Mouse (Mus musculus) forebrain, embryonic 14.5 days (tissue): ENCODE measurements at regions not wholly inside any gene's neighbourhood (a gene's known extent, or its start where the extent isn't known, plus 50 kb on each side); places are given as distances from the start of the nearest gene placed in this dataset.
A peak's percentile ranks its signal among the peaks of the same experiment; 100 is the strongest.
"Not testable (repeated sequence)": the region's sequence is repeated elsewhere in the genome, so short reads cannot be mapped to it uniquely, and the experiment has no call there.

Experiments
- ATAC-seq: fragments of 200-750 bp; cut with Nextera tagmentation; 2 replicates; pipeline ENCODE4 v1.8.0; 2017; ENCODE audit warnings: mild to moderate bottlenecking, moderate library complexity
- DNase-seq: peaks from one replicate; pipeline ENCODE4 v3.0.0-alpha.2; 2015; ENCODE audit warnings: low spot score
- H3K27ac ChIP-seq: fragments of 300-500 bp; sonication (generic); 2 replicates; pipeline ENCODE4 v1.5.1; 2014; ENCODE audit warnings: low read depth, mild to moderate bottlenecking, control low read depth, low read length, moderate library complexity
- H3K27me3 ChIP-seq: fragments of 300-500 bp; sonication (generic); replicated peaks from 2 replicates; pipeline ENCODE4 v1.6.1; 2014; ENCODE audit warnings: low read length, control low read depth, mixed read lengths; ENCODE audit not compliant: control insufficient read depth, insufficient read depth
- H3K36me3 ChIP-seq: fragments of 300-500 bp; sonication (generic); 2 replicates; pipeline ENCODE4 v1.6.1; 2014; ENCODE audit warnings: low read length, control low read depth; ENCODE audit not compliant: control insufficient read depth, insufficient read depth
- H3K4me1 ChIP-seq: fragments of 300-500 bp; sonication (generic); 2 replicates; pipeline ENCODE4 v1.6.1; 2014; ENCODE audit warnings: antibody characterized with exemption, low read length, control low read depth; ENCODE audit not compliant: control insufficient read depth, insufficient read depth
- H3K4me2 ChIP-seq: fragments of 300-500 bp; sonication (generic); 2 replicates; pipeline ENCODE4 v1.6.1; 2014; ENCODE audit warnings: mild to moderate bottlenecking, control low read depth, low read length
- H3K4me3 ChIP-seq: fragments of 300-500 bp; sonication (generic); 2 replicates; pipeline ENCODE4 v1.5.1; 2014; ENCODE audit warnings: low read depth, low read length, control low read depth
- H3K9ac ChIP-seq: fragments of 300-500 bp; sonication (generic); 2 replicates; pipeline ENCODE4 v1.6.1; 2014; ENCODE audit warnings: mild to moderate bottlenecking, low read length, control low read depth, moderate library complexity
- H3K9me3 ChIP-seq: fragments of 300-500 bp; sonication (generic); replicated peaks from 2 replicates; pipeline ENCODE4 v1.6.1; 2016; ENCODE audit warnings: low read length, control low read depth, mixed read lengths; ENCODE audit not compliant: control insufficient read depth
- WGBS: fragments of 180-500 bp; shearing (Covaris S2); extraction: QIAGEN DNeasy Blood & Tissue Kit; methylation state at CpG from one replicate; pipeline ENCODE4 v1.1.7; 2014; 5-methylcytosine and 5-hydroxymethylcytosine counted together

DNA sequence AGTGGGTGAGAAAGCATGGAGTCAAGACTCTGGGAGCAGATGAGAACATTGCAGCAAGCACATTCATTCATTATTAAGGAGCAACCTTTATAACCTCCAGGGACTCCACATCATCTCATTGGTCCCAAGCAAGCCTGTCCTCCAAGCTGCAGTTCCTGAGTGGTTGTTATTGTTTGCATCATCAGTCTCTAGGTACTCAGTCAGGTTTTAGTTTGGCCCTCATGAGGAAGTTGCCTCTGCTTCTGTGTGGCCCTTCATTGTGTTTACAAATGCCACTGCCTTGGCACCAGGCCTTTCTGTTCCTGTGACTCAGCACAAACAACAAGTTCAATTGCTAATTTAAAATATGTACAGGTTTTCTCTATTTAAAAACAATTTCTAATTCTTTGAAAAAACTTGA is 323.8 kb upstream of the Pabpc4l start:
- no peak overlapping the region for H3K4me2 ChIP-seq
- ATAC-seq (no peak), DNase-seq (no peak)
- H3K27ac ChIP-seq: no peak overlapping the region
- no peaks in the 10 kb centered on the region for H3K4me1 ChIP-seq
- no peak overlapping the region for H3K4me3 ChIP-seq
- no peaks in the 10 kb centered on the region for H3K36me3 ChIP-seq
- no peaks in the 10 kb centered on the region for H3K27me3 ChIP-seq
- no peak overlapping the region for H3K9ac ChIP-seq
- H3K9me3 ChIP-seq: no peaks in the 10 kb centered on the region

DNA sequence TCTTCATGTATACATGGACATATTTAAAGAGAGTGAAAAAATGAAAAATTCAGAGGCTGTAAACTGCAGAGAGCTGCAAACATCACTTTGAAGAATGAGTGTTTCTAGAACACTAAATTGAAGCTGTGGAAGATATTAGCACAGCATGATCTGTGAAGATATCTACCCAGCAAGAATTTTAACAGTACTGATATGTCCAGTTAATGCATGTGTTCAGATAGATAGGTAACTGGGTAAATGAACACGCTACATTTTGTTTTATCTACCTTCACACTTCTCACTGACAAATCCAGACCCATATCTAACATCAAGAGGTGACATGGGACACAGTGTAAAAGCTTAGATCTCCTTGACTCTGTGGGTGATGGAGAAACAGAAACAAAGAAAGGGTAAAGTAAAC is 316.9 kb upstream of the Pabpc4l start:
- Histone ChIP-seq H3K36me3 (no peaks in the 10 kb centered on the region), H3K27me3 (no peaks in the 10 kb centered on the region), H3K4me2 (no peak overlapping the region), H3K4me3 (no peak overlapping the region), H3K9me3 (no peaks in the 10 kb centered on the region), H3K27ac (no peak overlapping the region), H3K4me1 (no peaks in the 10 kb centered on the region), H3K9ac (no peak overlapping the region)
- 78% methylated on average over 1 of the region's 1 CpGs for WGBS
- ATAC-seq (no peak), DNase-seq (no peak)

DNA sequence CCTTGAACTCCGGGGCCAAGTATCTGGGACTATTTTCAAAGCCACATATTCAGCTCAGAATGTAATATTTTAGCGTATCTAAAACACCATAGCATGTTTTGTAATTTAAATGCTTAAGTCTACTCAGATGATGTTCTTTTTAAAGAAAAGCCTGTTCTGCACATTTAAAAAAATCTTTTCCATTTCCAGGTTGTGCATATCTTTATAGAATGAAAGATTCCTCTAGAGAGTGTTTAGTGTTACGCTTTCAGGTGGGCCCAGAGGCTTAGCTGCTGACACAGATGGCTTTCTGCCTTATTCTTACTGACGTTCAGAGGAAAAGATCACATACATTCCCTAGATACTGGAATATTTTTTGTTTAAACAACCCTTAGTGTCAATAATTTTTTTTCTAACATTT is 310.5 kb upstream of the Pabpc4l start:
- WGBS: 86% methylated on average over 4 of the region's 4 CpGs

DNA sequence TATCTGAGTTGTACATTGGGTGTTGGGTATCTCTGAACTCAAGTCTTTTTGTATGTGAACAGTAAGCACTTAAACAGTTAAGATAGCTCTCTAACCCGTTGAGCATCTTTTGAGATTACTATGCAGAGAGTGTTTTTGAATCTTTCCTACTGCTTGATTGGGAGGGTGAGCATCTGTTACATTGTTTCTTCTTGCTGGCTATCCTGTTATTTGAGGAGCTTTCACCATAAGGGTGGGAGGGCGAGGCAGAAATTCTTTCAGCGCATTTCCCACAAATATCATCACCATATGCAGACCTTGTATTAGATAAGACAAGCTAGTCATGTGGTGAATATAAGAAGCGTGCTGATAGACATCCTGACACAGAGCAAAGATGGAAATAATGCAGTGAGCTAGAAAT is 279.7 kb upstream of the Pabpc4l start:
- Histone ChIP-seq H3K4me1 (no peaks in the 10 kb centered on the region), H3K27ac (no peak overlapping the region), H3K4me3 (no peak overlapping the region), H3K36me3 (no peaks in the 10 kb centered on the region), H3K27me3 (no peaks in the 10 kb centered on the region), H3K4me2 (no peak overlapping the region), H3K9me3 (no peaks in the 10 kb centered on the region), H3K9ac (no peak overlapping the region)
- DNase-seq: peak; percentile 3
- no peak for ATAC-seq
- WGBS: 79% methylated on average over 4 of the region's 4 CpGs

More for the DNA sequence above, 310.5 kb upstream of the Pabpc4l start:
- Histone ChIP-seq H3K9me3 (no peaks in the 10 kb centered on the region), H3K9ac (no peak overlapping the region), H3K4me1 (no peaks in the 10 kb centered on the region), H3K36me3 (no peaks in the 10 kb centered on the region), H3K27ac (no peak overlapping the region), H3K4me3 (no peak overlapping the region), H3K4me2 (no peak overlapping the region), H3K27me3 (no peaks in the 10 kb centered on the region)
- ATAC-seq (no peak), DNase-seq (no peak)

DNA sequence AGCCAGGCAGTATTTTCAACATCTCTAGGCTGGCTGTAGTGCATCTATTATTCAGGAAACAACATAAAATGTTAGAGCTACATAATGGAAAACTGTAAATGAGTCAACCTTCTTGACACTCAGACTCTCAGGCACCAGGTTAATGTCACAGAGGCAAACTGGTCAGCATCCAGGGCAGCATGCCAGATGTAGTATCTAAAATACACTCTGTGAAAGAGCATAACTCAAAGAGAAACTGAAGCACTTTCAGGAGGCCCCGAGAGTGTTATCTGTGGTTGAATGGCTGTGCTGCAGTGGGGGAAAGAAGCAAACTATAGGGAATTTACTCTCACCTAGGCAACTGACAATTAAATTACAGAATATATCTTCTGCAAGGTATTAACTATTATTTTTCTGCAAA is 253.6 kb upstream of the Pabpc4l start:
- Histone ChIP-seq H3K36me3 (no peaks in the 10 kb centered on the region), H3K27me3 (no peaks in the 10 kb centered on the region), H3K9ac (no peak overlapping the region), H3K4me2 (no peak overlapping the region), H3K27ac (no peak overlapping the region), H3K9me3 (no peaks in the 10 kb centered on the region), H3K4me3 (no peak overlapping the region), H3K4me1 (no peaks in the 10 kb centered on the region)
- DNase-seq (no peak), ATAC-seq (no peak)
- WGBS: 58% methylated on average over 1 of the region's 1 CpGs

DNA sequence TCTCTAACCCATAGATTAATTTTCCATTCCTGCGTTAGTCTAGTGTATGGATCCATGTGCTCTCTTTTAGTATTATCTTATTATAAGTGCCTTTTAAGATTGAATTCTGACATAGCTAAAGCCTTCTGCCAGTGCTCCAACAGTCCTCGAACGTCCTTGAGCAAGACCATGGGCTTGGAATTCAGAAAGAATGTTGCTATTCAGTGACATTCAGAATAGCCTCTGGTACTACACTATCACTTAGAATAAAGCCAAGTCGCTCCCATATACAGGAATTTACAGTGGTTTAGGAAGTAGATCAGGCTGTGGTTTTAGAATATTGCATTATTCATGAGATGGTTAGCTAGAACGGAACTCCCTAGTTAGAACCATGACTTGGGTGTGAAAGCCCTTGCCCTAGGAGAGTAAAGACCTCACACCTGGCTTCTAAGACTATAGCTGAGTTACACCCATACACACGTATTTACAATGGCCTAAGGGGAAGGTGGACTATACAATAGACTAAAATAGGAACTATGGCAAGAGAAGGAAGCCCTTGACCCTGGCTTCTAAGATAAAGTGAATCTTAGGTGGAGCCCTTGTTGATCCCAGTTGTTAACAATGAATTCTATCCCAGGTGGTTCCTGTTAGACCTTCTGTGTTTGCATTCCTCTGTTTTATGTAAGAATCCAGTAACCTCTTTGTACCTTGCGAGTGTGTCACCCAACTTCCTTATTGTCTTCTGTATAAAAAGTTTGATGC is 239.8 kb upstream of the Pabpc4l start:
- H3K36me3 ChIP-seq, H3K4me3 ChIP-seq, DNase-seq, H3K4me1 ChIP-seq, H3K27ac ChIP-seq, ATAC-seq, H3K9ac ChIP-seq, H3K27me3 ChIP-seq, H3K9me3 ChIP-seq, H3K4me2 ChIP-seq: not testable (repeated sequence)
- WGBS: 83% methylated on average over 6 of the region's 7 CpGs
